Mouse (Mus musculus) heart, adult 18-20 months (tissue): ENCODE data around the gene Gsk3b. TPM values are rescaled to one million over a fixed set of nuclear protein-coding genes. Genes with fewer than 3 reads are reported as not detected.
A peak's percentile ranks its signal among the peaks of the same experiment; 100 is the strongest.

Experiments
- DNase-seq, 2 experiments: peaks; one replicate each; pipeline ENCODE4 v3.0.0; 2021 to 2022; ENCODE audit warnings: mixed read lengths in 1 of 2
- total RNA-seq, 2 experiments: library from RNA; stranded (reverse); gene quantifications; 2 replicates each; pipeline ENCODE4 v1.2.3; 2021

Gsk3b gene
- total RNA-seq, 2 experiments from 2014 or later = 49.9 to 53.8 TPM

- DNase-seq = no peak
Observed at GRCm38 (mm10) chr16:38283300-38283699, 194.5 kb downstream of the Gsk3b start.

DNA sequence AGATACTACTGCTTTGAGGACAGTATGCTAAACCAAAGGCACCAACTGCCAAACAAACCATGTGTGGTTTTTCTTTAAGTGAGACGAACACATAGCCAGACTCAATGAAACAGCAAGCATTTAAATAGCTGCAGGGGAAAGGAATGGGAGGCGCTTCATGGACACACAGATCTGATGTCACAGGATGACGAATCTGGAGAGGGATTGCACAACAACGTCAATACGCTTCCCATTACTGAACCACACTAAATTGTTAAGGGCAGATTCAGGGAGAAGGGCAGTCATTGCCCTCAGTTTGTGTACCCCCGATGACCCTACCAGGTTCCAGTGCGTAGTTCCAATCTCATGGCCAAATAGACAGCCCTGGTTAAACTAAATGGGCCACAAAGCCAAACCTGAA is 197.0 kb downstream of the Gsk3b start:
- no peak for DNase-seq

GRCm38 (mm10) chr16:38286541-38286940 is 197.7 kb downstream of the Gsk3b start:
- no peak for DNase-seq

DNA sequence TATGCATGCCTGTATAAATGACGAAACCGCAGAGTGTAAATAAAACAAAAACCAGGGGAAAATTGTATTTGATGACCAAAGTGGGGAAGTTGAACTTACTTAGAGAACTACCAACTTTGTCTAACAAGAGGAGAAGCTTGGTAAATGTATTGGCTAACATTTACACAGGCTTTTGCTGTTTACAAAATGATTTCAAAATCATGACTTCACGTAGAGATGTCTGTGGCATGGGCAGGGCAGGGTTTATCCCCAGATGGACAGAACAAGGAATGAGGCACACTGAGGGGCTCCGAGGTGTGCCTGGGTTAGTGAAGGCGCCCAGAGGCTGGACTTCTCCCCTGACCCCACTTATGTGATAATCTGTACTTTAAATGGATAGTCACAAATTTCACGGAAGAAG is 198.6 kb downstream of the Gsk3b start:
- no peak for DNase-seq

GRCm38 (mm10) chr16:38287762-38288161 is 199.0 kb downstream of the Gsk3b start:
- no peak for DNase-seq

DNA sequence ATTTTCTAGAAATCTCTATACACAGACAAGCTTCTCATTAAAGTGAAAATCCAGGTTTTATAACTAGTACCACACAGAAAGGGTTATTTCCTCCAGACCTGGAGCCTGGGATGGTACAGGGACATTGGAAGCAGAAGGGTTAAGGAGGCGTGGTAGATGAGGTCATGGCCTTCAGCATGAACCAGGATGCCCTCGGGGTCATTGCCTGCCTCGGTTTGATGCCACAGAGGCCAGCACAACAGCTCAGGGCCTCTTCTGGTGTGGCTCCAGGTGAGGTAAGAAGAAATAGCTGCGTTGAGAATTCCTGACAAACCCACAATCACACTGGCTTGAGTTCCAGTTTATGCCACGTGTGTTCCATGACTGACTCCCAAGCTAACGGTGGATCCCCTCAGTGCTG is 200.1 kb downstream of the Gsk3b start:
- no peak for DNase-seq

DNA sequence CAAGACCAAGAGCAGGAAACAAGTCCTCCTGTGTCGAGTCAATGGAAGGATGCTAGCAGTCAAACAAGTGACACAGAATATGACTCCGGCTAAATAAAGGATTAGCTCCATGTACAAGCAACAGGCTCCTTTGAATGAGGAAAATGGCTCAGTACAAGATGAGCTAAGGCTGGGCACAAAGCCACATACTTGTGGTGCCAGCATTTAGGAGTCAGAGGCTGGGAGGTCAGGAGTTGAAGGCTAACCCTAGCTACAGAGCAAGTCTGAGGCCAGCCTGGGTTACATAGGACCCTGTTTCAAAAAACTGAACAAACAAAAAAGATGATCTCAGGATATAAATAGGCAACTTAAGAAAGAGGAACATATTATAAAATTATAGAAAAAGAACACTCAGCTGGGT is 201.3 kb downstream of the Gsk3b start:
- DNase-seq = no peak

DNA sequence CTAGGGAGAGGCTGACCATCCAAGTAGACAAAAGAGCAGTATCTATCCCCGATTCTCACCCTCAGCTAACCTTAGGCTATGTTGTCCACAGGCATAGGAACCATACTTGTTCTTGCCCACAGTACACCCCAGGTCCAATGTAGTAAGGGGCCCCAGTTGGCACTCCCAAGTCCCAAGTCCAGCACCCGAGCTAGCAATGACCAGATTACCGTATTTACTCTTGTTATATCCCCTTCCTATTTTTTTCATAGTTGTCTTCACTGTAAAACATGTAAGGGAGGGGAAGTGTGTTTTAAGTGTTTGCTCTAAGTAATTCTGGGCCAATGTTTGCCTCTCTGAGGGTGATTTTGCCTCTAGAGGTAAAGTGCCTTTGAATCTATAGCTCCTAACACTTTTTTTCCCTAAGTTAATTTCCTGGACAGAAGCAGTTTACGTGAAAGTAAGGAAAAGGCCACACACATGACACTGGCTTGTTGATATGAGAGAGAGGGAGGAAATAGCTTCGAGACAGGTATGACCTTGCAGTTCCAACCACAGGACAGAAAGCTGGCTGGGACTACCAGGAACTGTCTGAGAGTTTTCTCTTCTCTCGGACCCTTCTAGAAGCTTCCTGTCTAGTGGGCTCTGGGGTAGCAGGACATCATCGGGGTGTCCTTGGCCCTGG is 206.0 kb downstream of the Gsk3b start, which contains the start of gene Nr1i2:
TSS of gene Nr1i2 (minus strand) at position 140 of the 664 bp plus-strand sequence.
- DNase-seq = no peak

GRCm38 (mm10) chr16:38295349-38295930 is 206.6 kb downstream of the Gsk3b start:
- peak in 1 of 2 experiments; percentile 12 for DNase-seq

Other genes starting within 250 kb of the Gsk3b start
- 1 to 10 TPM in 1 of 2 experiments, under 1 TPM in 1; 0.99 to 1.5 TPM for gene Gm36028, start 227.9 kb upstream of the Gsk3b start, total RNA-seq
- gene Lrrc58, start 220.6 kb upstream of the Gsk3b start, total RNA-seq = 10 to 100 TPM; 68.2 to 77.2 TPM
- under 1 TPM in 1 of 2 experiments, not detected in 1; 0.05 TPM for gene Gpr156, start 172.5 kb upstream of the Gsk3b start, total RNA-seq
- not detected for gene Nr1i2, start 205.8 kb downstream of the Gsk3b start, total RNA-seq